Mouse (Mus musculus): ENCODE measurements around the gene Lipe.

The Lipe gene

GRCm38 (mm10) chr7:25348861-25349260, 49.6 kb downstream of the Lipe start:
- DNase-seq, result no peak

- DNase-seq, result no peak
Observed at GRCm38 (mm10) chr7:25341000-25341784, 57.3 kb downstream of the Lipe start.

GRCm38 (mm10) chr7:25339329-25339728, 59.2 kb downstream of the Lipe start:
- DNase-seq, result no peak

- no peak for DNase-seq
Observed at GRCm38 (mm10) chr7:25334472-25334871, 64.0 kb downstream of the Lipe start.

- DNase-seq, result peak; percentile 79 to 80
Observed at GRCm38 (mm10) chr7:25333596-25334307, 64.8 kb downstream of the Lipe start.

All from lung, postnatal 4 days (tissue).